Comparison of ENCODE assay signal across 19 mouse cellular contexts in the genomic region with DNA sequence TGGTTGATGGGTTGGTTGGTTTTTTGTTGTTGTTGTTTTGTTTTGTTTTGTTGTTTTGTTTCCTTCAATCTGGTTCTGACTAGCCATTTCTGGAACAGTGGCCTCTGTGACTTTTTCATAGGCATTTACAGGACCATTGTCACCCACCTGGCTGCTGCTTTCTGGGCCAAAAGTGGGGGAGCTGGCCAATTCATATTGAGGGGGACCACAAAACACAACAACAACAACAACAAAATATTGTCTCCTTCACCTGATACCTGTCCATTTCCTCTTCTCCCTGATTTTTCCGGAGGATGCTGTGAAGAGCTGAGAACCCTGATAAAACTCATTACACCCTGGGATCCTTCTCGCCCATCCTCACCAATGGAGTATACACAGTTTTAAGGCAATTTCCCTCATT. TPM values are rescaled to one million over a fixed set of nuclear protein-coding genes. Genes with fewer than 3 reads are reported as not detected.
A peak's percentile ranks its signal among the peaks of the same experiment; 100 is the strongest.
DNase-seq lines count a peak whose midpoint lies in the region; ATAC-seq and TF ChIP-seq lines count a peak whose summit lies in the region.
"Had no signal": no experiment of that assay in that cellular context is flagged by ENCODE, and none has a peak within 500 bp of the region (broad histone marks: within the 10 kb centered on the region; RNA-seq: fewer than 3 reads in every experiment).

No protein-coding gene starts in this region.

- peaks cover 22% of the 10 kb centered on the region for H3K4me1 ChIP-seq in hindbrain, embryonic 13.5 days (replicated peaks)
- H3K4me1 ChIP-seq in limb, embryonic 15.5 days, result peaks cover 43% of the 10 kb centered on the region

- no peak for ATAC-seq in hindbrain, embryonic 13.5 days (ENCODE audit: low FRiP score)
- ATAC-seq in limb, embryonic 15.5 days (ENCODE audit: insufficient number of reproducible peaks, low FRiP score, low TSS enrichment, low read depth), result no peak
- ATAC-seq: inflammation-experienced regulatory T-cells, adult 6 months; Patski had no signal

- no peak for TF ChIP-seq CTCF in layer of hippocampus, adult 2 months (conservative IDR thresholded peaks at IDR 0.05)

- H3K27me3 ChIP-seq in hindbrain, embryonic 13.5 days, result peaks cover 88% of the 10 kb centered on the region
- H3K27me3 ChIP-seq in limb, embryonic 15.5 days, result peaks cover 47% of the 10 kb centered on the region

- peak overlapping the region; percentile 8; the same call in 1 of the 2 replicates for H3K4me3 ChIP-seq in layer of hippocampus, adult 2 months
- peak overlapping the region; percentile 38 for H3K4me3 ChIP-seq in hindbrain, embryonic 13.5 days
- H3K4me3 ChIP-seq in limb, embryonic 15.5 days, result peak overlapping the region; percentile 51
- H3K4me3 ChIP-seq: embryonic facial prominence, embryonic 12.5 days; gastrocnemius, adult 2 months; lung, embryonic 15.5 days; megakaryocyte, embryonic 14.5 days had no signal

- DNase-seq in layer of hippocampus, adult 2 months (ENCODE audit: low spot score in 2 of 2), result no peak
- no peak for DNase-seq in layer of hippocampus, adult 8-10 months (ENCODE audit: low spot score in 2 of 2)
- no peak for DNase-seq in cerebellum, adult 18-20 months
- DNase-seq in urinary bladder, adult 18-20 months (ENCODE audit: low spot score in 2 of 2), result no peak
- DNase-seq in adrenal gland, adult (ENCODE audit: inconsistent age in 2 of 2, low spot score in 1 of 2), result no peak
- DNase-seq in Muller cell, postnatal 12 days (ENCODE audit: inconsistent ontology term), result no peak
- DNase-seq: cerebellum, adult 11 months; gastrocnemius, adult 2 months; heart, adult 18-20 months; thymus, adult 18-20 months had no signal

- peak overlapping the region; percentile 13; the same call in 1 of the 2 replicates for H3K4me2 ChIP-seq in hindbrain, embryonic 13.5 days
- H3K4me2 ChIP-seq in limb, embryonic 15.5 days, result peak overlapping the region; percentile 68; the same call in 1 of the 2 replicates
- H3K4me2 ChIP-seq: embryonic facial prominence, embryonic 12.5 days; lung, embryonic 15.5 days had no signal

- no peak overlapping the region for H3K27ac ChIP-seq in layer of hippocampus, adult 2 months
- peak overlapping the region; percentile 76 for H3K27ac ChIP-seq in hindbrain, embryonic 13.5 days
- H3K27ac ChIP-seq in limb, embryonic 15.5 days, result no peak overlapping the region
- H3K27ac ChIP-seq: embryonic facial prominence, embryonic 12.5 days; gastrocnemius, adult 2 months; lung, embryonic 15.5 days had no signal

- H3K36me3 ChIP-seq in hindbrain, embryonic 13.5 days, result no peaks in the 10 kb centered on the region
- H3K36me3 ChIP-seq in limb, embryonic 15.5 days, result no peaks in the 10 kb centered on the region
- H3K36me3 ChIP-seq: embryonic facial prominence, embryonic 12.5 days; lung, embryonic 15.5 days had no signal

- H3K9me3 ChIP-seq in hindbrain, embryonic 13.5 days, result no peaks in the 10 kb centered on the region
- no peaks in the 10 kb centered on the region for H3K9me3 ChIP-seq in limb, embryonic 15.5 days
- H3K9me3 ChIP-seq: embryonic facial prominence, embryonic 12.5 days; lung, embryonic 15.5 days had no signal

- 15% methylated on average over 2 of the region's 2 CpGs for WGBS in hindbrain, embryonic 13.5 days
- whole genome bisulfite sequencing in limb, embryonic 15.5 days, result 38% methylated on average over 2 of the region's 2 CpGs

- no peak overlapping the region for H3K9ac ChIP-seq in hindbrain, embryonic 13.5 days
- H3K9ac ChIP-seq in limb, embryonic 15.5 days, result no peak overlapping the region
- H3K9ac ChIP-seq: embryonic facial prominence, embryonic 12.5 days; lung, embryonic 15.5 days had no signal

RNA-seq across cellular contexts. Expression of a gene that starts 9.1 kb away (rescaled TPM):
- total RNA-seq in layer of hippocampus, adult 2 months (2021), result 10 to 100 TPM; 16.5 to 17.4 TPM
- total RNA-seq in layer of hippocampus, adult 8-10 months (2022), result 10 to 100 TPM; 11.9 to 16.6 (median 14.6) TPM
- 20.5 and 26.4 TPM in 2 replicates for polyA plus RNA-seq in hindbrain, embryonic 13.5 days (2015; fragmentation: Nextera tagmentation; extraction: Ambion mirVana)
- polyA plus RNA-seq in limb, embryonic 15.5 days (2015; fragmentation: Nextera tagmentation; extraction: Ambion mirVana), result 11.7 and 13.5 TPM in 2 replicates
- total RNA-seq: gastrocnemius, adult 2 months; heart, adult 18-20 months; liver, adult 2 months had no signal
- polyA plus RNA-seq: large intestine, adult 2 months; lung, embryonic 15.5 days had no signal

RNA-seq across cellular contexts. Expression of a gene that starts 17.4 kb away (rescaled TPM):
- total RNA-seq in layer of hippocampus, adult 2 months (2021), result 10 to 100 TPM; 23.1 to 24.7 TPM
- 10 to 100 TPM; 21.3 to 24.4 (median 22.3) TPM for total RNA-seq in layer of hippocampus, adult 8-10 months (2022)
- 35.4 and 37.1 TPM in 2 replicates for polyA plus RNA-seq in hindbrain, embryonic 13.5 days (2015; fragmentation: Nextera tagmentation; extraction: Ambion mirVana)
- polyA plus RNA-seq in limb, embryonic 15.5 days (2015; fragmentation: Nextera tagmentation; extraction: Ambion mirVana), result 32.4 and 38.0 TPM in 2 replicates
